Comparison of ENCODE assay signal across 8 mouse cellular contexts in genomic region chr12:72408111-72408891, GRCm38 (mm10). TPM values are rescaled to one million over a fixed set of nuclear protein-coding genes. Genes with fewer than 3 reads are reported as not detected.
A peak's percentile ranks its signal among the peaks of the same experiment; 100 is the strongest.
DNase-seq lines count a peak whose midpoint lies in the region; ATAC-seq and TF ChIP-seq lines count a peak whose summit lies in the region.

No protein-coding gene starts in this region.

- in situ Hi-C loops in ES-E14 (cut with MboI; ENCODE audit: low sequenced_read_pairs in 2 of 2, unreplicated experiment in 2 of 2): loop anchor here in 1 of 2 experiments (25.0 kb wide), 1 partner anchor 646 kb away; no protein-coding TSS in a partner anchor

- no peaks in the 10 kb centered on the region for H3K36me3 ChIP-seq in ES-E14 (ENCODE audit: control insufficient read depth, insufficient read depth, low read length, poor library complexity, severe bottlenecking)
- H3K36me3 ChIP-seq in forebrain, embryonic 15.5 days: no peaks in the 10 kb centered on the region
- H3K36me3 ChIP-seq in heart, postnatal 0 days (replicated peaks; ENCODE audit: control insufficient read depth, insufficient read depth, low read length): no peaks in the 10 kb centered on the region
- H3K36me3 ChIP-seq in liver, embryonic 16.5 days (ENCODE audit: control insufficient read depth, insufficient read depth): no peaks in the 10 kb centered on the region
- no peaks in the 10 kb centered on the region for H3K36me3 ChIP-seq in neural tube, embryonic 11.5 days (ENCODE audit: control insufficient read depth, insufficient read depth, low read length)

- H3K9me3 ChIP-seq in ES-E14 (ENCODE audit: control insufficient read depth, insufficient read depth, low read depth, low read length): no peaks in the 10 kb centered on the region
- no peaks in the 10 kb centered on the region for H3K9me3 ChIP-seq in forebrain, embryonic 15.5 days
- no peaks in the 10 kb centered on the region for H3K9me3 ChIP-seq in heart, postnatal 0 days (replicated peaks; ENCODE audit: control insufficient read depth, low read length)
- H3K9me3 ChIP-seq in liver, embryonic 16.5 days (replicated peaks; ENCODE audit: control insufficient read depth, low read length): no peaks in the 10 kb centered on the region
- H3K9me3 ChIP-seq in neural tube, embryonic 11.5 days (ENCODE audit: control insufficient read depth, low read length): no peaks in the 10 kb centered on the region

- no peak for DNase-seq in ES-E14 (ENCODE audit: low read depth, low spot score)
- DNase-seq in cerebellum, adult 11 months: peak; percentile 72
- DNase-seq in heart, postnatal 0 days (ENCODE audit: low spot score): peak; percentile 16
- DNase-seq in layer of hippocampus, adult 18-20 months (ENCODE audit: low spot score in 2 of 2): peak; percentile 72 to 84
- DNase-seq in neural tube, embryonic 11.5 days (ENCODE audit: low spot score): peak; percentile 75
- DNase-seq in thymus, postnatal 14 days: peak; percentile 17

- H3K4me1 ChIP-seq in ES-E14 (ENCODE audit: control insufficient read depth in 2 of 2, insufficient read depth in 2 of 2, low read length in 2 of 2, poor library complexity in 1 of 2): peaks cover 0 to 3% of the 10 kb centered on the region in 2 experiments; a peak in 2 of 4 replicates
- H3K4me1 ChIP-seq in forebrain, embryonic 15.5 days: peaks cover 19% of the 10 kb centered on the region
- H3K4me1 ChIP-seq in heart, postnatal 0 days (ENCODE audit: control insufficient read depth, insufficient read depth): no peaks in the 10 kb centered on the region; the same call in 1 of the 2 replicates
- H3K4me1 ChIP-seq in liver, embryonic 16.5 days (ENCODE audit: control insufficient read depth, low read depth, low read length): no peaks in the 10 kb centered on the region; the same call in 1 of the 2 replicates
- peaks cover 8% of the 10 kb centered on the region; the same call in 1 of the 2 replicates for H3K4me1 ChIP-seq in neural tube, embryonic 11.5 days (ENCODE audit: control insufficient read depth, insufficient read depth, low read length)

- TF ChIP-seq EP300 in heart, postnatal 0 days (IDR thresholded peaks at IDR 0.05; ENCODE audit: low read depth): no peak

- peak overlapping the region; percentile 68 to 70 for H3K4me3 ChIP-seq in ES-E14 (ENCODE audit: insufficient read depth in 1 of 2, low read depth in 1 of 2, low read length in 2 of 2, poor library complexity in 1 of 2, severe bottlenecking in 1 of 2)
- H3K4me3 ChIP-seq in forebrain, embryonic 15.5 days: peak overlapping the region; percentile 83
- H3K4me3 ChIP-seq in heart, postnatal 0 days (ENCODE audit: low read depth, low read length): peak overlapping the region; percentile 56
- peak overlapping the region; percentile 49 for H3K4me3 ChIP-seq in liver, embryonic 16.5 days (ENCODE audit: low read depth, low read length)
- peak overlapping the region; percentile 79 for H3K4me3 ChIP-seq in neural tube, embryonic 11.5 days (ENCODE audit: low read depth, low read length)

- no peak for TF ChIP-seq CTCF in heart, postnatal 0 days (IDR thresholded peaks at IDR 0.05; ENCODE audit: low read depth)

- peak overlapping the region; percentile 63 for H3K4me2 ChIP-seq in forebrain, embryonic 15.5 days (replicated peaks)
- H3K4me2 ChIP-seq in heart, postnatal 0 days (ENCODE audit: low read depth, low read length): peak overlapping the region; percentile 81
- H3K4me2 ChIP-seq in liver, embryonic 16.5 days (ENCODE audit: low read depth, low read length): peak overlapping the region; percentile 52
- peak overlapping the region; percentile 93 for H3K4me2 ChIP-seq in neural tube, embryonic 11.5 days (ENCODE audit: low read depth)

- H3K27ac ChIP-seq in ES-E14 (ENCODE audit: insufficient read depth, low read depth, low read length, poor library complexity, severe bottlenecking): no peak overlapping the region
- peak overlapping the region; percentile 79 for H3K27ac ChIP-seq in forebrain, embryonic 15.5 days (replicated peaks)
- H3K27ac ChIP-seq in heart, postnatal 0 days (ENCODE audit: low read depth): no peak overlapping the region
- no peak overlapping the region for H3K27ac ChIP-seq in liver, embryonic 16.5 days (ENCODE audit: low read length)
- H3K27ac ChIP-seq in neural tube, embryonic 11.5 days (ENCODE audit: low read depth, low read length): 0 out of 2 replicates have a peak overlapping the region, but pooled peaks have one; percentile 14

- H3K27me3 ChIP-seq in forebrain, embryonic 15.5 days: 0 out of 2 replicates have a peak, but pooled peaks cover 4% of the 10 kb centered on the region
- H3K27me3 ChIP-seq in heart, postnatal 0 days (ENCODE audit: control insufficient read depth, insufficient read depth, low read length): peaks cover 27% of the 10 kb centered on the region; the same call in 1 of the 2 replicates
- peaks cover 28% of the 10 kb centered on the region for H3K27me3 ChIP-seq in liver, embryonic 16.5 days (ENCODE audit: control insufficient read depth, insufficient read depth, low read depth, low read length)
- H3K27me3 ChIP-seq in neural tube, embryonic 11.5 days (ENCODE audit: control insufficient read depth, insufficient read depth, low read length): 0 out of 2 replicates have a peak, but pooled peaks cover 2% of the 10 kb centered on the region

- peak; percentile 85 for ATAC-seq in forebrain, embryonic 15.5 days (replicated peaks)
- peak; percentile 44 for ATAC-seq in heart, postnatal 0 days (ENCODE audit: insufficient read depth, low read depth)
- no peak for ATAC-seq in liver, embryonic 16.5 days (ENCODE audit: low read depth)
- ATAC-seq in neural tube, embryonic 11.5 days (ENCODE audit: insufficient read depth, low FRiP score, low TSS enrichment): peak; percentile 81

- peak overlapping the region; percentile 9; the same call in 1 of the 2 replicates for H3K9ac ChIP-seq in ES-E14 (ENCODE audit: insufficient read depth, low read depth, low read length, poor library complexity, severe bottlenecking)
- peak overlapping the region; percentile 84 for H3K9ac ChIP-seq in forebrain, embryonic 15.5 days (replicated peaks)
- peak overlapping the region; percentile 7; the same call in 1 of the 2 replicates for H3K9ac ChIP-seq in heart, postnatal 0 days (replicated peaks; ENCODE audit: low read depth, low read length)
- H3K9ac ChIP-seq in liver, embryonic 16.5 days (ENCODE audit: low read depth, low read length): no peak overlapping the region
- H3K9ac ChIP-seq in neural tube, embryonic 11.5 days (ENCODE audit: low read length): peak overlapping the region; percentile 79

- WGBS in forebrain, embryonic 15.5 days: under 1% methylated on average over 61 of the region's 63 CpGs
- under 1% methylated on average over 59 of the region's 63 CpGs for WGBS in heart, postnatal 0 days
- WGBS in liver, embryonic 16.5 days (ENCODE audit: insufficient replicate concordance): under 1% methylated on average over 62 of the region's 63 CpGs
- under 1% methylated on average over 53 of the region's 63 CpGs for WGBS in neural tube, embryonic 11.5 days

TF ChIP-seq in ES-E14, 5 proteins besides CTCF, POLR2A, EP300 and RAD21:
- TF ChIP-seq CHD2 (IDR thresholded peaks at IDR 0.05; ENCODE audit: low read depth, low read length) (no peak), HCFC1 (IDR thresholded peaks at IDR 0.05; ENCODE audit: borderline replicate concordance, insufficient read depth, low read length) (no peak), ZNF384 (IDR thresholded peaks at IDR 0.05; ENCODE audit: low read depth, low read length) (no peak)

RNA-seq across cellular contexts. Expression of gene Rtn1, which starts 0.6 kb away (rescaled TPM):
- total RNA-seq in ES-E14 (2012; rRNA removed): 8.7 and 13.6 TPM in 2 replicates
- polyA plus RNA-seq in forebrain, embryonic 15.5 days (2015; fragmentation: Nextera tagmentation; extraction: Ambion mirVana): 2,106 and 2,212 TPM in 2 replicates
- 11.7 and 20.3 TPM in 2 replicates for total RNA-seq in heart, postnatal 0 days (2014; rRNA removed; ENCODE audit: low replicate concordance)
- 6.5 and 7.5 TPM in 2 replicates for polyA plus RNA-seq in heart, postnatal 0 days (2015; fragmentation: Nextera tagmentation; extraction: Ambion mirVana)
- 1,000 to 10,000 TPM; 1,418 to 1,485 TPM for total RNA-seq in layer of hippocampus, adult 18-20 months (2021)
- 0.81 and 1.7 TPM in 2 replicates for polyA plus RNA-seq in liver, embryonic 16.5 days (2015; fragmentation: Nextera tagmentation; extraction: Ambion mirVana)
- 446 and 504 TPM in 2 replicates for polyA plus RNA-seq in neural tube, embryonic 11.5 days (2014; fragmentation: Nextera tagmentation; extraction: Ambion mirVana)

RNA-seq across cellular contexts. Expression of gene Lrrc9, which starts 33.4 kb away (rescaled TPM):
- total RNA-seq in ES-E14 (2012; rRNA removed): 0.94 and 1.5 TPM in 2 replicates
- polyA plus RNA-seq in forebrain, embryonic 15.5 days (2015; fragmentation: Nextera tagmentation; extraction: Ambion mirVana): 3.3 and 3.9 TPM in 2 replicates
- 0.46 and 0.76 TPM in 2 replicates for total RNA-seq in heart, postnatal 0 days (2014; rRNA removed; ENCODE audit: low replicate concordance)
- 0.31 and 0.51 TPM in 2 replicates for polyA plus RNA-seq in heart, postnatal 0 days (2015; fragmentation: Nextera tagmentation; extraction: Ambion mirVana)
- total RNA-seq in layer of hippocampus, adult 18-20 months (2021): 1 to 10 TPM; 2.2 to 2.6 TPM
- 0.04 and 0.06 TPM in 2 replicates for polyA plus RNA-seq in liver, embryonic 16.5 days (2015; fragmentation: Nextera tagmentation; extraction: Ambion mirVana)
- polyA plus RNA-seq in neural tube, embryonic 11.5 days (2014; fragmentation: Nextera tagmentation; extraction: Ambion mirVana): 2.7 TPM in 2 replicates

Comparison
In these comparisons a context has a peak if more than half of its experiments do, and no peak if none do; other contexts are left out.
1. H3K27ac ChIP-seq: peak in forebrain, embryonic 15.5 days (single experiment) and neural tube, embryonic 11.5 days (single experiment); none in ES-E14 (single experiment), heart, postnatal 0 days (single experiment) and liver, embryonic 16.5 days (single experiment).
2. RNA of gene Rtn1, which starts 0.6 kb away (polyA plus RNA-seq): 2,106 to 2,212 TPM in forebrain, embryonic 15.5 days and 446 to 504 TPM in neural tube, embryonic 11.5 days; 6.5 to 7.5 TPM in heart, postnatal 0 days and 0.81 to 1.7 TPM in liver, embryonic 16.5 days; every median in the first group is over 10 times any median in the second.
3. Peak in every context shown above with its lines, with median percentiles within 50 percentile points of each other: H3K4me3 ChIP-seq and H3K4me2 ChIP-seq.